Mouse (Mus musculus) left cerebral cortex, adult 6 months (tissue): ENCODE measurements around the gene Olfr1322. TPM values are rescaled to one million over a fixed set of nuclear protein-coding genes. Genes with fewer than 3 reads are reported as not detected.

ENCODE experiments used
- long read RNA-seq, 2 experiments: library from polyadenylated mRNA; unstranded; transcript quantifications; one replicate each; pipeline ENCODE4 v2.0.0; 2019 to 2020
- polyA plus RNA-seq: library from polyadenylated mRNA; unstranded; fragments of <200 nt; fragmentation: Nextera tagmentation; gene quantifications from 2 replicates; pipeline ENCODE4 v1.2.3, GENCODE M21; 2021

Gene Olfr1322
- not detected in 2 replicates for polyA plus RNA-seq
- long read RNA-seq, experiment 1, result 0 reads
- long read RNA-seq, experiment 2, result 0 reads

DNA sequence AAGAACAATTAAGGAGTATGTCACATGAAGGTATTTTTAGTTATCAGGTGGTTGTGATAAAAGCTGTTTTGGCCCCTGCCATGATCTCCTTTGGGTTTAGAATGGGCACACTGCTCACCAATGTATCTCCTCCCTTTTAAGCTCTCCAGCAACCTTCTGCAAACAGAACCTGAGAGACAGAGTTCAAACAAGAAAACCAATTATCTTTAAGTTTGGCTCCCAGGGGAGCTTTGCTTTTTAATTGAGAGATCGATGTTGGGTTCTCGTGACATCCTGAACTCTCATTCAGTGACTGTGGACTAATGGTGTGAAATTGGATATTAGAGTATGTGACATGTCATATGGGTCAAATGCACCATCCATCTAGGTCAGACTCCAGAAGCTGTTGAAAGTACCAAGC is at the start of gene Olfr1322:
Gene Olfr1322, minus strand, starts transcription at position 101 of the 400 bp plus-strand sequence.

Other genes with a start within 250 kb of the Olfr1322 start
- gene Olfr1320, start 219.2 kb downstream of the Olfr1322 start, polyA plus RNA-seq, result not detected in 2 replicates
- not detected in 2 replicates for gene Olfr1321, start 156.4 kb downstream of the Olfr1322 start, polyA plus RNA-seq
- 0.85 and 2.4 TPM in 2 replicates for gene Igsf1, start 93.7 kb downstream of the Olfr1322 start, polyA plus RNA-seq
- not detected in 2 replicates for gene Olfr1323, start 127.9 kb upstream of the Olfr1322 start, polyA plus RNA-seq